ENCODE assay signal across 8 mouse cellular contexts in the genomic region with DNA sequence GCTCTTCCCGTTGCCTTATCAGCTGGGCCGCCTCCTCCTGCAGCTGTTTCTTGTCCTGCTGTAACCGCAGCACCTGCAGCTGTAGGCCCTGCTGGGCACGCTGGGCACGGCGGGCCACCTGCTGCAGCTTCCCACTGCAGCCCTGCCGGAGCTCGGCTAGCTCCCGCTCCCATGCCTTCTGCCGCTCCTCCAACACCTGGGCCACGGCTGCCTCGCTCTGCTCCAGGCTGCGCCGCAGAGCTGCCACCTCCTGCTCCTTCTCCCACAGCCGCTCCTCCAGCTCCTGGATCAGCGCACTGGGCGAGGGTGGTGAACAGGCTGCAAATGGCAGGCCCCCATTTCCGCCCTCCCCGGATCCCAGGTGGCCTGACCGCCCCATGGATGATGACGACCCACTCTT. TPM values are rescaled to one million over a fixed set of nuclear protein-coding genes. Genes with fewer than 3 reads are reported as not detected.
DNase-seq lines count a peak whose midpoint lies in the region; ATAC-seq and TF ChIP-seq lines count a peak whose summit lies in the region.

No protein-coding gene starts in this region.

- no peak for DNase-seq in heart, adult 2 months
- peak; percentile 18 for DNase-seq in MEL (ENCODE audit: low read depth, low spot score)
- DNase-seq in gastrocnemius, postnatal 25 days: no peak
- no peak for DNase-seq in heart, postnatal 14 days

- no peaks in the 10 kb centered on the region for H3K79me2 ChIP-seq in heart, adult 2 months (replicated peaks; ENCODE audit: control insufficient read depth, insufficient read depth, low read length)
- no peaks in the 10 kb centered on the region for H3K79me2 ChIP-seq in MEL (ENCODE audit: control insufficient read depth, insufficient read depth, low read length, poor library complexity)

- no peak overlapping the region for H3K27ac ChIP-seq in heart, embryonic 15.5 days
- no peak overlapping the region for H3K27ac ChIP-seq in heart, adult 2 months
- H3K27ac ChIP-seq in MEL (ENCODE audit: control insufficient read depth, low read depth, low read length): no peak overlapping the region
- no peak overlapping the region for H3K27ac ChIP-seq in embryonic facial prominence, embryonic 15.5 days (replicated peaks)
- no peak overlapping the region for H3K27ac ChIP-seq in limb, embryonic 12.5 days
- H3K27ac ChIP-seq in stomach, embryonic 15.5 days: no peak overlapping the region; the same call in 1 of the 2 replicates

- TF ChIP-seq EP300 in heart, adult 2 months (IDR thresholded peaks at IDR 0.05; ENCODE audit: insufficient read depth, low read depth, low read length): no peak
- 0 out of 4 replicates have a peak, but pooled peaks of 1 of the 2 experiments have one; percentile 13 for TF ChIP-seq EP300 in MEL (IDR thresholded peaks at IDR 0.05; ENCODE audit: low read depth in 1 of 2, low read length in 2 of 2)

- no peak for TF ChIP-seq POLR2A in heart, adult 2 months (IDR thresholded peaks at IDR 0.05; ENCODE audit: insufficient read depth, low read depth, low read length)
- TF ChIP-seq POLR2A in MEL (IDR thresholded peaks at IDR 0.05; ENCODE audit: control insufficient read depth in 1 of 2, insufficient read depth in 1 of 2, low read depth in 1 of 2, low read length in 2 of 2, poor library complexity in 1 of 2): no peak

- intact Hi-C loops in heart, adult 2 months (cut with DNase I): no loop called here
- intact Hi-C loops in heart, postnatal 14 days (cut with DNase I): no loop called here

- peak overlapping the region; percentile 91 for H3K4me2 ChIP-seq in heart, embryonic 15.5 days
- peak overlapping the region; percentile 76 for H3K4me2 ChIP-seq in embryonic facial prominence, embryonic 15.5 days (replicated peaks)
- H3K4me2 ChIP-seq in limb, embryonic 12.5 days: peak overlapping the region; percentile 90
- 0 out of 2 replicates have a peak overlapping the region, but pooled peaks have one; percentile 11 for H3K4me2 ChIP-seq in stomach, embryonic 15.5 days

- 19% methylated on average over 21 of the region's 21 CpGs for WGBS in heart, embryonic 15.5 days
- WGBS in heart, adult 2 months: 56% methylated on average over 21 of the region's 21 CpGs
- WGBS in embryonic facial prominence, embryonic 15.5 days: 26% methylated on average over 21 of the region's 21 CpGs
- WGBS in limb, embryonic 12.5 days: 8% methylated on average over 21 of the region's 21 CpGs
- 35% methylated on average over 21 of the region's 21 CpGs for WGBS in stomach, embryonic 15.5 days

- no peak for TF ChIP-seq CTCF in heart, adult 2 months (IDR thresholded peaks at IDR 0.05)
- TF ChIP-seq CTCF in MEL (IDR thresholded peaks at IDR 0.05 in 2 of 3, conservative IDR thresholded peaks at IDR 0.05 in 1 of 3; ENCODE audit: control insufficient read depth in 1 of 3, insufficient read depth in 1 of 3, low read depth in 2 of 3, low read length in 3 of 3, poor library complexity in 1 of 3, severe bottlenecking in 1 of 3): no peak

- no peak for TF ChIP-seq RAD21 in MEL (IDR thresholded peaks at IDR 0.05; ENCODE audit: low read depth, low read length)

- peaks cover 76% of the 10 kb centered on the region for H3K27me3 ChIP-seq in heart, embryonic 15.5 days
- peaks cover 6% of the 10 kb centered on the region; the same call in 1 of the 2 replicates for H3K27me3 ChIP-seq in heart, adult 2 months (ENCODE audit: control insufficient read depth, insufficient read depth, low read length)
- H3K27me3 ChIP-seq in MEL (ENCODE audit: control insufficient read depth in 1 of 2, insufficient read depth in 2 of 2, low read length in 2 of 2): no peaks in the 10 kb centered on the region
- peaks cover 49% of the 10 kb centered on the region for H3K27me3 ChIP-seq in embryonic facial prominence, embryonic 15.5 days
- H3K27me3 ChIP-seq in limb, embryonic 12.5 days: peaks cover 76% of the 10 kb centered on the region
- H3K27me3 ChIP-seq in stomach, embryonic 15.5 days (replicated peaks): peaks cover 22% of the 10 kb centered on the region; the same call in 1 of the 2 replicates

- no peaks in the 10 kb centered on the region for H3K9me3 ChIP-seq in heart, embryonic 15.5 days (replicated peaks)
- H3K9me3 ChIP-seq in MEL (replicated peaks; ENCODE audit: insufficient read depth, low read length): no peaks in the 10 kb centered on the region
- H3K9me3 ChIP-seq in embryonic facial prominence, embryonic 15.5 days (replicated peaks): no peaks in the 10 kb centered on the region
- no peaks in the 10 kb centered on the region for H3K9me3 ChIP-seq in limb, embryonic 12.5 days
- H3K9me3 ChIP-seq in stomach, embryonic 15.5 days: no peaks in the 10 kb centered on the region

- H3K4me3 ChIP-seq in heart, embryonic 15.5 days: peak overlapping the region; percentile 55
- H3K4me3 ChIP-seq in heart, adult 2 months: no peak overlapping the region
- no peak overlapping the region for H3K4me3 ChIP-seq in MEL (ENCODE audit: control insufficient read depth in 1 of 2, insufficient read depth in 1 of 2, low read depth in 2 of 2, low read length in 2 of 2)
- peak overlapping the region; percentile 44 for H3K4me3 ChIP-seq in embryonic facial prominence, embryonic 15.5 days (replicated peaks)
- H3K4me3 ChIP-seq in limb, embryonic 12.5 days (replicated peaks): peak overlapping the region; percentile 45
- H3K4me3 ChIP-seq in stomach, embryonic 15.5 days (replicated peaks): no peak overlapping the region

- no peak overlapping the region for H3K9ac ChIP-seq in heart, embryonic 15.5 days
- no peak overlapping the region for H3K9ac ChIP-seq in heart, adult 2 months (ENCODE audit: low read depth, low read length)
- H3K9ac ChIP-seq in MEL (ENCODE audit: control insufficient read depth, low read depth, low read length, poor library complexity, severe bottlenecking): no peak overlapping the region
- H3K9ac ChIP-seq in embryonic facial prominence, embryonic 15.5 days: no peak overlapping the region
- H3K9ac ChIP-seq in limb, embryonic 12.5 days (replicated peaks): peak overlapping the region; percentile 52; the same call in 1 of the 2 replicates
- H3K9ac ChIP-seq in stomach, embryonic 15.5 days: no peak overlapping the region

- no peak for ATAC-seq in heart, embryonic 15.5 days (replicated peaks; ENCODE audit: insufficient number of reproducible peaks, insufficient read depth, low FRiP score, low read depth)
- no peak for ATAC-seq in embryonic facial prominence, embryonic 15.5 days (ENCODE audit: insufficient number of reproducible peaks, low FRiP score, low TSS enrichment, low read depth)
- ATAC-seq in limb, embryonic 12.5 days (ENCODE audit: insufficient number of reproducible peaks, insufficient read depth, low FRiP score, low TSS enrichment, low read depth): no peak
- ATAC-seq in stomach, embryonic 15.5 days (ENCODE audit: insufficient read depth, low FRiP score, low read depth): no peak

- H3K4me1 ChIP-seq in heart, embryonic 15.5 days (replicated peaks): peaks cover 23% of the 10 kb centered on the region
- no peaks in the 10 kb centered on the region for H3K4me1 ChIP-seq in heart, adult 2 months (ENCODE audit: control insufficient read depth, insufficient read depth, low read length)
- H3K4me1 ChIP-seq in MEL (ENCODE audit: control insufficient read depth in 1 of 2, insufficient read depth in 2 of 2, low read length in 2 of 2): peaks cover 0 to 5% of the 10 kb centered on the region in 2 experiments; a peak in 2 of 4 replicates
- H3K4me1 ChIP-seq in embryonic facial prominence, embryonic 15.5 days: peaks cover 32% of the 10 kb centered on the region
- H3K4me1 ChIP-seq in limb, embryonic 12.5 days (replicated peaks): peaks cover 30% of the 10 kb centered on the region
- peaks cover 22% of the 10 kb centered on the region for H3K4me1 ChIP-seq in stomach, embryonic 15.5 days

- H3K36me3 ChIP-seq in heart, embryonic 15.5 days: no peaks in the 10 kb centered on the region
- H3K36me3 ChIP-seq in heart, adult 2 months (ENCODE audit: control insufficient read depth, insufficient read depth, low read length): no peaks in the 10 kb centered on the region
- peaks cover 0 to 1% of the 10 kb centered on the region in 2 experiments; a peak in 1 of 4 replicates for H3K36me3 ChIP-seq in MEL (ENCODE audit: control insufficient read depth in 1 of 2, insufficient read depth in 2 of 2, low read length in 2 of 2)
- no peaks in the 10 kb centered on the region for H3K36me3 ChIP-seq in embryonic facial prominence, embryonic 15.5 days
- no peaks in the 10 kb centered on the region for H3K36me3 ChIP-seq in limb, embryonic 12.5 days
- H3K36me3 ChIP-seq in stomach, embryonic 15.5 days: 0 out of 2 replicates have a peak, but pooled peaks cover 3% of the 10 kb centered on the region

RNA-seq across cellular contexts. Expression of gene Ubox5, which starts 6.0 kb away (rescaled TPM):
- polyA plus RNA-seq in heart, embryonic 15.5 days (2015; fragmentation: Nextera tagmentation; extraction: Ambion mirVana): 5.8 and 8.5 TPM in 2 replicates
- 1 to 10 TPM; 3.9 to 5.2 TPM for total RNA-seq in heart, adult 2 months (2021)
- 5.0 and 5.6 TPM in 2 replicates for polyA plus RNA-seq in heart, adult 2 months (2012; rRNA removed)
- total RNA-seq in MEL (2012; rRNA removed): 5.1 and 5.4 TPM in 2 replicates
- 10 to 100 TPM in 1 of 2 experiments, not detected in 1; 11.2 TPM for polyA plus RNA-seq in MEL (2012; ENCODE audit: insufficient read depth in 1 of 2, insufficient read length in 2 of 2, low read depth in 1 of 2, low replicate concordance in 2 of 2, missing spikeins in 1 of 2)
- polyA plus RNA-seq in embryonic facial prominence, embryonic 15.5 days (2015; fragmentation: Nextera tagmentation; extraction: Ambion mirVana): 11.8 TPM in 2 replicates
- 15.6 and 16.0 TPM in 2 replicates for polyA plus RNA-seq in limb, embryonic 12.5 days (2016; fragmentation: Nextera tagmentation; extraction: Ambion mirVana)
- polyA plus RNA-seq in stomach, embryonic 15.5 days (2015; fragmentation: Nextera tagmentation; extraction: Ambion mirVana): 10.4 and 11.4 TPM in 2 replicates
- total RNA-seq in gastrocnemius, postnatal 25 days (2021): 1 to 10 TPM; 3.3 to 3.8 TPM
- total RNA-seq in heart, postnatal 14 days (2021): 1 to 10 TPM; 4.2 to 4.5 TPM

RNA-seq across cellular contexts. Expression of gene Fastkd5, which starts 6.0 kb away (rescaled TPM):
- 11.2 and 12.6 TPM in 2 replicates for polyA plus RNA-seq in heart, embryonic 15.5 days (2015; fragmentation: Nextera tagmentation; extraction: Ambion mirVana)
- 1 to 10 TPM; 7.5 to 9.0 TPM for total RNA-seq in heart, adult 2 months (2021)
- 2.2 and 5.1 TPM in 2 replicates for polyA plus RNA-seq in heart, adult 2 months (2012; rRNA removed)
- 13.6 and 15.3 TPM in 2 replicates for total RNA-seq in MEL (2012; rRNA removed)
- 10 to 100 TPM in 1 of 2 experiments, not detected in 1; 11.7 TPM for polyA plus RNA-seq in MEL (2012; ENCODE audit: insufficient read depth in 1 of 2, insufficient read length in 2 of 2, low read depth in 1 of 2, low replicate concordance in 2 of 2, missing spikeins in 1 of 2)
- polyA plus RNA-seq in embryonic facial prominence, embryonic 15.5 days (2015; fragmentation: Nextera tagmentation; extraction: Ambion mirVana): 12.5 and 13.4 TPM in 2 replicates
- polyA plus RNA-seq in limb, embryonic 12.5 days (2016; fragmentation: Nextera tagmentation; extraction: Ambion mirVana): 18.7 and 20.3 TPM in 2 replicates
- polyA plus RNA-seq in stomach, embryonic 15.5 days (2015; fragmentation: Nextera tagmentation; extraction: Ambion mirVana): 13.6 and 15.2 TPM in 2 replicates
- total RNA-seq in gastrocnemius, postnatal 25 days (2021): 1 to 10 TPM; 5.0 to 6.4 TPM
- total RNA-seq in heart, postnatal 14 days (2021): 1 to 10 TPM; 7.3 to 9.3 TPM

RNA-seq across cellular contexts. Expression of gene Lzts3, which starts 6.8 kb away (rescaled TPM):
- 1.8 and 2.6 TPM in 2 replicates for polyA plus RNA-seq in heart, embryonic 15.5 days (2015; fragmentation: Nextera tagmentation; extraction: Ambion mirVana)
- total RNA-seq in heart, adult 2 months (2021): 1 to 10 TPM; 4.9 to 5.1 TPM
- 5.8 and 7.2 TPM in 2 replicates for polyA plus RNA-seq in heart, adult 2 months (2012; rRNA removed)
- 1.9 and 2.1 TPM in 2 replicates for total RNA-seq in MEL (2012; rRNA removed)
- 1 to 10 TPM in 1 of 2 experiments, not detected in 1; 4.5 TPM for polyA plus RNA-seq in MEL (2012; ENCODE audit: insufficient read depth in 1 of 2, insufficient read length in 2 of 2, low read depth in 1 of 2, low replicate concordance in 2 of 2, missing spikeins in 1 of 2)
- polyA plus RNA-seq in embryonic facial prominence, embryonic 15.5 days (2015; fragmentation: Nextera tagmentation; extraction: Ambion mirVana): 6.1 and 6.7 TPM in 2 replicates
- polyA plus RNA-seq in limb, embryonic 12.5 days (2016; fragmentation: Nextera tagmentation; extraction: Ambion mirVana): 5.4 and 5.7 TPM in 2 replicates
- polyA plus RNA-seq in stomach, embryonic 15.5 days (2015; fragmentation: Nextera tagmentation; extraction: Ambion mirVana): 9.9 and 11.9 TPM in 2 replicates
- 1 to 10 TPM; 2.1 to 2.4 TPM for total RNA-seq in gastrocnemius, postnatal 25 days (2021)
- 1 to 10 TPM; 3.3 to 4.6 TPM for total RNA-seq in heart, postnatal 14 days (2021)

RNA-seq across cellular contexts. Expression of gene Ddrgk1, which starts 28.6 kb away (rescaled TPM):
- polyA plus RNA-seq in heart, embryonic 15.5 days (2015; fragmentation: Nextera tagmentation; extraction: Ambion mirVana): 44.8 and 46.2 TPM in 2 replicates
- 10 to 100 TPM; 71.1 to 96.0 TPM for total RNA-seq in heart, adult 2 months (2021)
- polyA plus RNA-seq in heart, adult 2 months (2012; rRNA removed): 35.2 and 47.0 TPM in 2 replicates
- 44.7 and 52.7 TPM in 2 replicates for total RNA-seq in MEL (2012; rRNA removed)
- 10 to 100 TPM in 1 of 2 experiments, not detected in 1; 73.6 TPM for polyA plus RNA-seq in MEL (2012; ENCODE audit: insufficient read depth in 1 of 2, insufficient read length in 2 of 2, low read depth in 1 of 2, low replicate concordance in 2 of 2, missing spikeins in 1 of 2)
- polyA plus RNA-seq in embryonic facial prominence, embryonic 15.5 days (2015; fragmentation: Nextera tagmentation; extraction: Ambion mirVana): 76.8 and 77.8 TPM in 2 replicates
- 49.4 and 54.5 TPM in 2 replicates for polyA plus RNA-seq in limb, embryonic 12.5 days (2016; fragmentation: Nextera tagmentation; extraction: Ambion mirVana)
- 70.3 and 71.6 TPM in 2 replicates for polyA plus RNA-seq in stomach, embryonic 15.5 days (2015; fragmentation: Nextera tagmentation; extraction: Ambion mirVana)
- total RNA-seq in gastrocnemius, postnatal 25 days (2021): 100 to 1,000 TPM in 1 of 2 experiments, 10 to 100 TPM in 1; 84.6 to 103 TPM
- total RNA-seq in heart, postnatal 14 days (2021): 10 to 100 TPM; 53.3 to 62.4 TPM

RNA-seq across cellular contexts. Expression of gene Itpa, which starts 31.6 kb away (rescaled TPM):
- polyA plus RNA-seq in heart, embryonic 15.5 days (2015; fragmentation: Nextera tagmentation; extraction: Ambion mirVana): 74.3 and 77.9 TPM in 2 replicates
- 10 to 100 TPM; 14.9 to 16.8 TPM for total RNA-seq in heart, adult 2 months (2021)
- polyA plus RNA-seq in heart, adult 2 months (2012; rRNA removed): 24.0 and 31.6 TPM in 2 replicates
- 130 and 137 TPM in 2 replicates for total RNA-seq in MEL (2012; rRNA removed)
- polyA plus RNA-seq in MEL (2012; ENCODE audit: insufficient read depth in 1 of 2, insufficient read length in 2 of 2, low read depth in 1 of 2, low replicate concordance in 2 of 2, missing spikeins in 1 of 2): 100 to 1,000 TPM in 1 of 2 experiments, not detected in 1; 102 TPM
- 96.6 and 101 TPM in 2 replicates for polyA plus RNA-seq in embryonic facial prominence, embryonic 15.5 days (2015; fragmentation: Nextera tagmentation; extraction: Ambion mirVana)
- 142 and 148 TPM in 2 replicates for polyA plus RNA-seq in limb, embryonic 12.5 days (2016; fragmentation: Nextera tagmentation; extraction: Ambion mirVana)
- polyA plus RNA-seq in stomach, embryonic 15.5 days (2015; fragmentation: Nextera tagmentation; extraction: Ambion mirVana): 76.6 and 89.1 TPM in 2 replicates
- 10 to 100 TPM; 11.9 to 13.3 TPM for total RNA-seq in gastrocnemius, postnatal 25 days (2021)
- 10 to 100 TPM; 19.8 to 20.2 TPM for total RNA-seq in heart, postnatal 14 days (2021)

Comparison
In these comparisons a context has a peak if more than half of its experiments do, and no peak if none do; other contexts are left out.
1. H3K4me3 ChIP-seq: peak in heart, embryonic 15.5 days (single experiment), embryonic facial prominence, embryonic 15.5 days (single experiment) and limb, embryonic 12.5 days (single experiment); none in heart, adult 2 months (single experiment), MEL (0 of 2) and stomach, embryonic 15.5 days (single experiment).
2. H3K4me2 ChIP-seq: peak in every context shown above with its lines; median percentile 91 in heart, embryonic 15.5 days; 90 in limb, embryonic 12.5 days; 76 in embryonic facial prominence, embryonic 15.5 days; 11 in stomach, embryonic 15.5 days.